Mouse (Mus musculus): Measurements from ENCODE around the gene Lbp. TPM values are rescaled to one million over a fixed set of nuclear protein-coding genes. Genes with fewer than 3 reads are reported as not detected.

Lbp gene
- polyA plus RNA-seq, 1 experiment from 2014 or later = 2.4 TPM

DNA sequence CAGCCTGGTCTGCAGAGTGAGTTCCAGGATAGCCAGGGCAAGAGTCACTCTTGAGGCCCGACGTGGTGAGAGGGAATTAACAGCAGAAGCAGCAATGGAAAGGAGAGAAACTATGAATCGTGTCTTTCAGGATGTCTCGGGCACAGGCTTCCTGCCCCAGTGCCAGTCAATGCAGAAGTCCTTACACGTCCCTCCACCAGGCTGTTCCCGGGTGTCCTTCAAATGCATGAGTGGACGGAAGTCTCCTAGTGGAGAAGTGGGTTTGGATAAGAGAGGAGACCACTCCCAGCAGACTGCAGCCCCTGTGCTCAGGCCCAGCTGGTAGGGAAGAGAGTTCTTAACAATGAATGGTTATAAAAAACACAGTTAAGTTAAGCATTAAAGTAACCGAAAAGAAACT, 62.0 kb downstream of the Lbp start:
- Histone ChIP-seq H3K36me3 (no peaks in the 10 kb centered on the region), H3K9ac (replicated peaks) (no peak overlapping the region), H3K4me1 (no peaks in the 10 kb centered on the region), H3K4me3 (no peak overlapping the region), H3K27ac (replicated peaks) (no peak overlapping the region), H3K27me3 (no peaks in the 10 kb centered on the region), H3K9me3 (no peaks in the 10 kb centered on the region), H3K4me2 (replicated peaks) (no peak overlapping the region)
- ATAC-seq (replicated peaks) = no peak
- 95% methylated on average over 8 of the region's 8 CpGs for whole genome bisulfite sequencing

DNA sequence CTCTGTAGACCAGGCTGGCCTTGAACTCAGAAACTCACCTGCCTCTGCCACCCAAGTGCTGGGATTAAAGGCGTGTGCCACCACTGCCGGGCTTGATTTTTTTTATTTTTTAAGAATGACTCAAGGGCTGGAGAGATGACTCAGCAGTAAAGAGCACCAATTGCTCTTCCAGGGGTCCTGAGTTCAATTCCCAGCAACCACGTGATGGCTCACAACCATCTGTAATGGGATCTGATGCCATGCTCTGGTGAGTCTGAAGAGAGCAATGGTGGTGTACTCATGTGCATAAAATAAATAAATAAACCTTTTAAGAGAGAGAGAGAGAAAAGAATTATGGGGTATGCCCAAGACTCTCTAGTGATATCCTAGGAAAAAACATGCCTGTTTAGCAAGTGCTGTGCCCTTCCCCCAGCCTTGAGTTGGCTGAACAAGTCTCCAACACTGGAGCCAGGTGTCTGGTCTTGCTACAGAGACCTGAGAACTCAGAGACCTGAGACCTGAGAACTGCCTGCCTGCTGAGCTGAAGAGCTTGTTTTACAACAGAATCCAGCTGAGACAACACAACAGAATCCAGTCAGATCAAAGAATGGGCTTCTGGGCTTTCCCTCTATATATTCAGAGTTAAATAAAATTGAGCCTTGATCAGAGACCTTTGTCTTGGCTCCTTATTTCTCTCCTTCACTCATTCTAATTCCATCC, 63.3 kb downstream of the Lbp start:
- Histone ChIP-seq H3K36me3 (no peaks in the 10 kb centered on the region), H3K9ac (replicated peaks) (no peak overlapping the region), H3K4me1 (no peaks in the 10 kb centered on the region), H3K27me3 (peaks cover 9% of the 10 kb centered on the region; the same call in 1 of the 2 replicates), H3K27ac (replicated peaks) (no peak overlapping the region), H3K9me3 (no peaks in the 10 kb centered on the region), H3K4me2 (replicated peaks) (no peak overlapping the region), H3K4me3 (no peak overlapping the region)
- no peak for ATAC-seq (replicated peaks)
- 80% methylated on average over 3 of the region's 3 CpGs for WGBS

DNA sequence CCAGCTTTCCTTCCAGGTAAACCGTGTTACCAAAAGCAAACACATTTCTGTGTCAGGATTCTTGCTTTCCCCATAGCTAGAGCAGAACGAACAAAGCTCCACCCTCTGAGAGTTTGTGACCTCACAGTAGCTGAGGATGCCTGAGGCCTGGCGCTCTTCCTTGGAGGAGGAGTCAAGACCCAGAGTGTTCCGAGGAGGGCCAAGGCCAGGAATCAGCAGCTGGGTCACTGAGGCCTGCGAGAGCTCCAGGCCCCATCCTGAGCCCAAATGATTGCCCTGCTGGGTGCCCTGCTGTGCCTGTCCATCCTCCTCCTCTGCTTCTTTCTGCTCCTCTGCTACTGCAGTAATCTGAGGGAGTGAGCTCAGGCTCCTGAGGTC, 63.9 kb downstream of the Lbp start:
- H3K27me3 ChIP-seq = peaks cover 11% of the 10 kb centered on the region; the same call in 1 of the 2 replicates
- no peak for ATAC-seq (replicated peaks)
- H3K9ac ChIP-seq (replicated peaks) = no peak overlapping the region
- no peaks in the 10 kb centered on the region for H3K9me3 ChIP-seq
- no peaks in the 10 kb centered on the region for H3K36me3 ChIP-seq
- no peak overlapping the region for H3K4me2 ChIP-seq (replicated peaks)
- peaks cover under 1% of the 10 kb centered on the region; the same call in 1 of the 2 replicates for H3K4me1 ChIP-seq
- 15% methylated on average over 5 of the region's 5 CpGs for WGBS
- no peak overlapping the region for H3K4me3 ChIP-seq
- no peak overlapping the region for H3K27ac ChIP-seq (replicated peaks)

DNA sequence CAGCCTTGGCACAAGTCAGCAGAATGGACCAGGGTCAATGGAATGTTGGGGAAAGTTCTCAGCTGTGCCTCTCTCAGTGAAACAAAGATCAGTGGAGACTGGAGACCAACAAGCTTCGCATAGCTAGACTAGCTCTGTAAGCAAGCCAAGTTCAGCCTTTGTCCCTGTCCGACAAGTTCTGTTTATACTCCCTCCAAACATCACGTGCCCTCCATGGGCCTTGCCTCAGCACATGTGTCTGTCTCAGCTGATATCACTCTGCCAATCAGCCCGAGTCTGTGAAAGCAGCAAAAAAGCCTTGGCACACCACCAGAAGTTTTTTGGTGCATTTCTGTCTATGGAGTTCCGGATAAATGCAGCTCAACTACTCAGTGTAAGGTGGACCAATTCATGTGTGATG, 66.8 kb downstream of the Lbp start:
- peaks cover 18% of the 10 kb centered on the region for H3K27me3 ChIP-seq
- H3K36me3 ChIP-seq = no peaks in the 10 kb centered on the region
- no peak overlapping the region for H3K27ac ChIP-seq (replicated peaks)
- no peak for ATAC-seq (replicated peaks)
- WGBS = 65% methylated on average over 5 of the region's 5 CpGs
- H3K4me1 ChIP-seq = peaks cover 4% of the 10 kb centered on the region; the same call in 1 of the 2 replicates
- H3K4me2 ChIP-seq (replicated peaks) = no peak overlapping the region
- H3K9ac ChIP-seq (replicated peaks) = no peak overlapping the region
- no peaks in the 10 kb centered on the region for H3K9me3 ChIP-seq
- H3K4me3 ChIP-seq = no peak overlapping the region

DNA sequence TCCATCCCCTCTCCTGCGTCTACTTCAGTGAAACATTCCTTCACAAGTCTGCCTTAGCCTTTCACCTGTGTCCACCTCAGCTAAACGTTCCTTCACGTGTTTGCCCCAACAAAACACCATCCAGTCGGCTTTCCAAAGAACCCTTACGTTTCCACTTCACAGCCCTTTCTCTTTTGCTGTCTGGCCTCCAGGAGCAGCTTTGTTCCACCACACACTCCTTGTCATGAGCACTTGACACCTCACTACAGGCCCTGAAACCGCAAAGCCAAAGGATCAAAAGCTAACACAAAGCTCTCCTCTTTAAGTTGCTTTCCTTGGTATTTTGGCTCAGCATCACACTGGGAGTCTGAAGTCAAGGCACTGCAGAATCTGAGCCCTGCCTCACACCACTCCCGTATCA, 67.2 kb downstream of the Lbp start:
- no peak for ATAC-seq (replicated peaks)

DNA sequence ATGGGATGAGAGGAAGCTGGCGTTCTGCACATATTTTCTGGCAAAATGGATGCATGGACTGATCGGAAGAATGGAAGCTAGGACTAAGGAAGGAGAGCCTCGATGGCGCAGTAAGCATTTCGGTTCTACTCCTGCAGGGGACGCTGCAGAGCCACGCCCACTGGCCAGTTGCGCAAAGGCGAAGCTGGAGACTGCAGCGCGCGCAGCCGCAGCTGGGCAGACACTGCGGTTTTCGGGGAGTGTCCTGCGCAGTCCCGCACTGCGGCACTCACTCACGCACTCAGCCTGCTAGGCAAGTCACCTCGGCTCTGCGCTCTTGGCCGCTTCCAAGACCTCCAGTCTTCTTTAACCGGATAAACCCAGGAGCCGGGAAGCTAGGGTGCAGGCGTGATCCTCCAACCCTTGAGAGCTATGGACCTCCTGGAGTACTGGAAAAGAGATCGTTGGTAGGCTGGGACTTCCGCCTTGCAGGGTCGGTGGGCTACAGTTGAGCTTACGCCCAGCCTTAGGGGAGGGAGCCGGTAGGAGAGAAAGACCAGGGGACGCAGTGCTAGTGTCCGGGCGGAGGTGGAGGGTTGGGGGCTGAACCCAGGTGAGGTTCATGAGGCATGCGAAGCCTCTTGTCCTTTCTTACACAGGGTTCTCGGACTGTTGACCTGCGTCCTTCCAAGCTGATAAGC, 69.3 kb downstream of the Lbp start, which contains the start of gene Snhg11:
TSS of gene Snhg11 (plus strand) at position 196 of the 680 bp plus-strand sequence.
- Histone ChIP-seq H3K4me3 (peak within 1 kb of the TSS; percentile 37), H3K36me3 (no peaks in the 10 kb centered on the region), H3K9ac (replicated peaks) (peak within 1 kb of the TSS; percentile 48), H3K27me3 (peaks cover 18% of the 10 kb centered on the region), H3K9me3 (no peaks in the 10 kb centered on the region), H3K4me2 (replicated peaks) (peak within 1 kb of the TSS; percentile 37), H3K27ac (replicated peaks) (peak within 1 kb of the TSS; percentile 60), H3K4me1 (peaks cover 4% of the 10 kb centered on the region; the same call in 1 of the 2 replicates)
- peak; percentile 74 for ATAC-seq (replicated peaks)
- whole genome bisulfite sequencing = 3% methylated on average over 36 of the region's 36 CpGs

More for the DNA sequence above, 67.2 kb downstream of the Lbp start:
- H3K4me2 ChIP-seq (replicated peaks) = no peak overlapping the region
- H3K27ac ChIP-seq (replicated peaks) = no peak overlapping the region
- H3K27me3 ChIP-seq = peaks cover 18% of the 10 kb centered on the region
- H3K9ac ChIP-seq (replicated peaks) = no peak overlapping the region
- no peaks in the 10 kb centered on the region for H3K36me3 ChIP-seq
- H3K4me1 ChIP-seq = peaks cover 4% of the 10 kb centered on the region; the same call in 1 of the 2 replicates
- no peak overlapping the region for H3K4me3 ChIP-seq
- 63% methylated on average over 7 of the region's 7 CpGs for WGBS
- no peaks in the 10 kb centered on the region for H3K9me3 ChIP-seq

DNA sequence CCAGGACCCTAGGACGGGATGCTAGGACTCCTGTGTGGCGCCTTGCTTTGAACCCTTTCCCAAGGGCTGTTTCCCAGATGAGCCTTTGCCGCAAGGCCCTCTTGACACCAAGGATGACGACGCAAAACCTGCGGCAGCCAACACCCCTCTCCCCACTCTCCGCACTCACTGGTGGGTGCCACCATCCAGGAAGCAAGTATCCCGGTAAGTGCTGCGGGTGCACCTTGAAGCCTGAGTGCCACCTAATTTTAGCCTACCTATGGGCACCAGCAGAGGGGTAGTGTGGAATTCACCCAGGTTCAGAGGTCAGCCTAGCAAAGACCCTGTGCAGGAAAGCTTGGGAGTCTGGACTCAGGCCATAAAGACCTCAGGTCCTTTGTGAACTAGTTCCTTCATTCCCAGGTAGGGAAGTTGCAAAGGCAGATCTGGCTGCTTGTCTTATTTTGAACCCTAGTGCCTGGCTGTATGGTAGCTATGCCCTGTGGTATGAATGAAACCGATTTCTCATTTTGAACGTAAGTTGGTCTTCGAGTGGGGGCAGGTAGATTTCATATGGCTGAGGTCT, 69.9 kb downstream of the Lbp start:
- Histone ChIP-seq H3K4me1 (peaks cover 4% of the 10 kb centered on the region; the same call in 1 of the 2 replicates), H3K27ac (replicated peaks) (peak overlapping the region; percentile 60), H3K9ac (replicated peaks) (peak overlapping the region; percentile 48), H3K9me3 (no peaks in the 10 kb centered on the region), H3K4me2 (replicated peaks) (peak overlapping the region; percentile 37), H3K27me3 (peaks cover 18% of the 10 kb centered on the region), H3K4me3 (peak overlapping the region; percentile 37), H3K36me3 (no peaks in the 10 kb centered on the region)
- ATAC-seq (replicated peaks) = peak; percentile 14; the same call in 1 of the 2 replicates
- WGBS = 24% methylated on average over 12 of the region's 12 CpGs

DNA sequence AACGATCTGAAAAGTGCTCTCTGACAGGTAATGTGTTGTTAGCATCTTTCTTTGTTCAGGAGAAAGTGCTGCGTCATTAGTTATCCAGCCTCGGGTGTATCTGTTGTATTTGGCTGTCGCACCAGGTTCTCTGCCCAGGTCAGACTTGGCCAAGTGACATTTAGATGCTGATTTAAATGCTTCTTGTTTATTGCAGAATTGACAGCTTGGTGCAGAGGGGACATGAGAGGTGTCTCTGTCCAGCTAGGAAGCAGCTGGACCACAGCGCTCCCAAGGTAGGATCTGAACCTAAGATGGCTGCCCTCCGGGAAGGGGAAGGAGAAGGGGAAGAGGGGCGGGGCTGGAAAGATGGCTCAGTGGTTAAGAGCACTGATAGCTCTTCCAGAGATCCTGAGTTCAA, 70.5 kb downstream of the Lbp start:
- Histone ChIP-seq H3K9me3 (no peaks in the 10 kb centered on the region), H3K27ac (replicated peaks) (no peak overlapping the region), H3K9ac (replicated peaks) (peak overlapping the region; percentile 48), H3K36me3 (no peaks in the 10 kb centered on the region), H3K27me3 (peaks cover 18% of the 10 kb centered on the region), H3K4me1 (peaks cover 4% of the 10 kb centered on the region; the same call in 1 of the 2 replicates), H3K4me3 (peak overlapping the region; percentile 37), H3K4me2 (replicated peaks) (peak overlapping the region; percentile 37)
- no peak for ATAC-seq (replicated peaks)
- WGBS = 64% methylated on average over 7 of the region's 7 CpGs

DNA sequence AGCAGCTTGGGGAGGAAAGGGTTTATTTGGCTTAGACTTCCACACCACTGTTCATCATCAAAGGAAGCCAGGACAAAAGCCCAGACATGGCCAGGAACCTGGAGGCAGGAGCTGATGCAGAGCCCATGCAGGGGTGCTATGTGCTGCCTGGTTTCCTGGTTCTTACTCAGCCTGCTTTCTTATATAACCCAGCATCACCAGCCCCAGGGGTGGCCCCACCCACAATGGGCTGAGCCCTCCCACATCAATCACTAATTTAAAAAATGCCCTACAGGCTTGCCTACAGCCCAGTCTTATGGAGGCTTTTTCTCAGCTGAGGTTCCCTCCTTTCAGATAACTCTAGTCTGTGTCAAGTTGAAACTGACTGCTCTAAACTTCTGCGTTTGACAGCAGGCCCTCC, 71.5 kb downstream of the Lbp start:
- H3K4me2 ChIP-seq (replicated peaks) = no peak overlapping the region
- no peak overlapping the region for H3K27ac ChIP-seq (replicated peaks)
- H3K9me3 ChIP-seq = no peaks in the 10 kb centered on the region
- 81% methylated on average over 1 of the region's 1 CpGs for WGBS
- peaks cover 4% of the 10 kb centered on the region; the same call in 1 of the 2 replicates for H3K4me1 ChIP-seq
- no peaks in the 10 kb centered on the region for H3K36me3 ChIP-seq
- peaks cover 18% of the 10 kb centered on the region for H3K27me3 ChIP-seq
- no peak for ATAC-seq (replicated peaks)
- no peak overlapping the region for H3K4me3 ChIP-seq
- no peak overlapping the region for H3K9ac ChIP-seq (replicated peaks)

DNA sequence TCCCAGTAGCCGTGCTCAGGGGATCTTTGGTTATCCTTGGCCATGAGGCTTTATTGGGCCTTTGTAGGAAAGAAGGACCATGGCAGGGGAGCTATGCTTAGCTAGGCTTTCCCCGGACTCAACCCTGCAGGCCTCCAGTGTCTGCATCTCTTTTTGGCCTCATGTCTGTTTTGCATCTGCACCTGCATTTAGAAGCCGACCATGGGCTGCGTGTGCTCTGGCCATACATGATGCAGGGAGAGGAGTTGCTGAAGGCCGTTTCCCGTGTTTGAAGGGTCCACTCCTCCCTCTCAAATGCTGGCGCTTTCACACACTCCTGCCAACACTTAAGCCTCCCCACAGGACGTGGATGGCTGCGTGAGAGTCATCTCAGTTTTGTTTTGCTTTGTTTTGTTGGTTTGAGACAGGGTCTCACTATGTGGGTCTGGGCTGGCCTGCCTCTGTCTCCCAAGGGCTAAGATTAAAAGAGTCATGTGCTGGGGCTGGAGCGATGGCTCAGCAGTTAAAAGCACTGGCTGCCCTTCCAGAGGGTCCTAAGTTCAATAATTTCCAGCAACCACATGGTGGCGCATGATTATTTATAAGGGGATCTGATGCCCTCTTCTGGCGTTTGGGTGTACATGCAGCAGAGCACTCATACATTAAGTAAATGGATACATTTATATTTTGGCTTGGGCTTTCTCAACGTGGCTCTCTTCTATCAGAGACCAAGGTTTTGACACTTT, 73.2 kb downstream of the Lbp start:
- Histone ChIP-seq H3K27me3 (peaks cover 9% of the 10 kb centered on the region), H3K36me3 (no peaks in the 10 kb centered on the region), H3K27ac (replicated peaks) (no peak overlapping the region), H3K9ac (replicated peaks) (no peak overlapping the region), H3K4me3 (no peak overlapping the region), H3K9me3 (no peaks in the 10 kb centered on the region), H3K4me2 (replicated peaks) (no peak overlapping the region), H3K4me1 (peaks cover 4% of the 10 kb centered on the region; the same call in 1 of the 2 replicates)
- 0 out of 2 replicates have a peak, but pooled peaks have one; percentile 17 for ATAC-seq (replicated peaks)
- WGBS = 44% methylated on average over 13 of the region's 13 CpGs
